Mouse (Mus musculus) frontal cortex, adult 2 months (tissue): Measurements from ENCODE around the gene Poc1b. TPM values are rescaled to one million over a fixed set of nuclear protein-coding genes. Genes with fewer than 3 reads are reported as not detected.
"Not testable (repeated sequence)": the region's sequence is repeated elsewhere in the genome, so short reads cannot be mapped to it uniquely, and the experiment has no call there.

ENCODE experiments used
- DNase-seq, 2 experiments: peaks; one replicate each; pipeline ENCODE4 v3.0.0; 2022; ENCODE audit warnings: low spot score in 1 of 2; ENCODE audit errors: extremely low spot score in 1 of 2
- polyA plus RNA-seq: library from polyadenylated mRNA; depleted of rRNA; stranded (reverse); fragments of >200 nt; gene quantifications from 2 replicates; pipeline ENCODE4 v1.2.3, GENCODE M21; 2012

Gene Poc1b
- polyA plus RNA-seq, 1 experiment, result 9.3 TPM

- no peak for DNase-seq
Observed at GRCm38 (mm10) chr10:99214421-99215299, 107.8 kb downstream of the Poc1b start.

GRCm38 (mm10) chr10:99216570-99216969 is 109.7 kb downstream of the Poc1b start:
- DNase-seq, result not testable (repeated sequence)

GRCm38 (mm10) chr10:99221540-99221939 is 114.7 kb downstream of the Poc1b start:
- no peak for DNase-seq

- DNase-seq, result peak in 1 of 2 experiments; percentile 71
Observed at GRCm38 (mm10) chr10:99222726-99223125, 115.9 kb downstream of the Poc1b start.

- no peak for DNase-seq
Observed at GRCm38 (mm10) chr10:99224218-99224617, 117.4 kb downstream of the Poc1b start.

GRCm38 (mm10) chr10:99226782-99227181 is 119.9 kb downstream of the Poc1b start:
- DNase-seq, result no peak

GRCm38 (mm10) chr10:99227968-99228864 is 121.4 kb downstream of the Poc1b start:
- peak in 1 of 2 experiments; percentile 59 for DNase-seq

GRCm38 (mm10) chr10:99229031-99229684 is 122.3 kb downstream of the Poc1b start:
- no peak for DNase-seq

GRCm38 (mm10) chr10:99232518-99233227 is 125.8 kb downstream of the Poc1b start:
- no peak for DNase-seq

- no peak for DNase-seq
Observed at GRCm38 (mm10) chr10:99234336-99234735, 127.5 kb downstream of the Poc1b start.

- DNase-seq, result no peak
Observed at GRCm38 (mm10) chr10:99235081-99235480, 128.2 kb downstream of the Poc1b start.

GRCm38 (mm10) chr10:99237205-99237832 is 130.5 kb downstream of the Poc1b start:
- no peak for DNase-seq

GRCm38 (mm10) chr10:99238537-99238936 is 131.7 kb downstream of the Poc1b start:
- no peak for DNase-seq

GRCm38 (mm10) chr10:99241284-99241828 is 134.5 kb downstream of the Poc1b start:
- DNase-seq, result no peak

GRCm38 (mm10) chr10:99241829-99242711 is 135.2 kb downstream of the Poc1b start:
- DNase-seq, result peak; percentile 38 to 73

GRCm38 (mm10) chr10:99242721-99243120 is 135.9 kb downstream of the Poc1b start:
- DNase-seq, result no peak

- DNase-seq, result no peak
Observed at GRCm38 (mm10) chr10:99243907-99244489, 137.2 kb downstream of the Poc1b start.

GRCm38 (mm10) chr10:99244655-99245260 is 137.9 kb downstream of the Poc1b start:
- no peak for DNase-seq
